In genomic region chr17:15822376-15822775, GRCm38 (mm10) we compare ENCODE assay signal across 13 mouse cellular contexts. TPM values are rescaled to one million over a fixed set of nuclear protein-coding genes. Genes with fewer than 3 reads are reported as not detected.
DNase-seq lines count a peak whose midpoint lies in the region; ATAC-seq lines count a peak whose summit lies in the region.
"Had no signal": no experiment of that assay in that cellular context is flagged by ENCODE, and none has a peak within 500 bp of the region (broad histone marks: within the 10 kb centered on the region; RNA-seq: fewer than 3 reads in every experiment).

No protein-coding gene starts in this region.

- H3K9me3 ChIP-seq in embryonic facial prominence, embryonic 12.5 days, result no peaks in the 10 kb centered on the region
- H3K9me3 ChIP-seq in midbrain, embryonic 10.5 days (replicated peaks), result no peaks in the 10 kb centered on the region
- H3K9me3 ChIP-seq in neural tube, embryonic 12.5 days, result no peaks in the 10 kb centered on the region
- H3K9me3 ChIP-seq: embryonic facial prominence, embryonic 13.5 days; heart, embryonic 15.5 days had no signal

- peaks cover 6% of the 10 kb centered on the region; the same call in 1 of the 2 replicates for H3K36me3 ChIP-seq in embryonic facial prominence, embryonic 12.5 days
- peaks cover 39% of the 10 kb centered on the region for H3K36me3 ChIP-seq in midbrain, embryonic 10.5 days
- H3K36me3 ChIP-seq in neural tube, embryonic 12.5 days, result peaks cover 23% of the 10 kb centered on the region

- peaks cover 43% of the 10 kb centered on the region for H3K4me1 ChIP-seq in embryonic facial prominence, embryonic 12.5 days
- peaks cover 45% of the 10 kb centered on the region for H3K4me1 ChIP-seq in midbrain, embryonic 10.5 days
- H3K4me1 ChIP-seq in neural tube, embryonic 12.5 days, result peaks cover 43% of the 10 kb centered on the region

- H3K4me2 ChIP-seq in embryonic facial prominence, embryonic 12.5 days (replicated peaks), result 0 out of 2 replicates have a peak overlapping the region, but pooled peaks have one; percentile 11
- H3K4me2 ChIP-seq in neural tube, embryonic 12.5 days (replicated peaks), result peak overlapping the region; percentile 75
- H3K4me2 ChIP-seq: heart, embryonic 15.5 days had no signal

- H3K9ac ChIP-seq in embryonic facial prominence, embryonic 12.5 days, result no peak overlapping the region
- no peak overlapping the region for H3K9ac ChIP-seq in neural tube, embryonic 12.5 days
- H3K9ac ChIP-seq: embryonic facial prominence, embryonic 13.5 days; heart, embryonic 15.5 days had no signal

- DNase-seq in 3T3-L1 (ENCODE audit: low read depth, low spot score), result peak; percentile 13
- DNase-seq in midbrain, embryonic 10.5 days (ENCODE audit: low spot score), result no peak
- DNase-seq in B cell, adult 2 months, result no peak
- no peak for DNase-seq in ovary, postnatal 10 days (ENCODE audit: low spot score)
- DNase-seq in cerebellum, postnatal 36 days, result no peak
- DNase-seq: adrenal gland, adult 8-10 months; kidney, adult 2 months had no signal

- H3K27ac ChIP-seq in embryonic facial prominence, embryonic 12.5 days, result no peak overlapping the region
- no peak overlapping the region for H3K27ac ChIP-seq in midbrain, embryonic 10.5 days (replicated peaks)
- no peak overlapping the region for H3K27ac ChIP-seq in neural tube, embryonic 12.5 days
- H3K27ac ChIP-seq: embryonic facial prominence, embryonic 13.5 days; heart, embryonic 15.5 days; left cerebral cortex, adult 2 months had no signal

- no peak for ATAC-seq in embryonic facial prominence, embryonic 12.5 days (ENCODE audit: insufficient number of reproducible peaks, insufficient read depth, low FRiP score, low TSS enrichment)
- ATAC-seq in neural tube, embryonic 12.5 days (ENCODE audit: low FRiP score, low read depth), result no peak
- ATAC-seq: lung, postnatal 0 days had no signal

- 82% methylated on average over 7 of the region's 7 CpGs for WGBS in embryonic facial prominence, embryonic 12.5 days
- 86% methylated on average over 7 of the region's 7 CpGs for WGBS in midbrain, embryonic 10.5 days
- WGBS in neural tube, embryonic 12.5 days, result 80% methylated on average over 7 of the region's 7 CpGs

- no peaks in the 10 kb centered on the region for H3K27me3 ChIP-seq in embryonic facial prominence, embryonic 12.5 days
- no peaks in the 10 kb centered on the region for H3K27me3 ChIP-seq in midbrain, embryonic 10.5 days (ENCODE audit: low read depth, poor library complexity, severe bottlenecking)
- no peaks in the 10 kb centered on the region for H3K27me3 ChIP-seq in neural tube, embryonic 12.5 days (replicated peaks)
- H3K27me3 ChIP-seq: embryonic facial prominence, embryonic 13.5 days; heart, embryonic 15.5 days had no signal

- no peak overlapping the region for H3K4me3 ChIP-seq in embryonic facial prominence, embryonic 12.5 days
- peak overlapping the region; percentile 91; the same call in 1 of the 2 replicates for H3K4me3 ChIP-seq in midbrain, embryonic 10.5 days
- no peak overlapping the region for H3K4me3 ChIP-seq in neural tube, embryonic 12.5 days
- H3K4me3 ChIP-seq: embryonic facial prominence, embryonic 13.5 days; heart, embryonic 15.5 days; left cerebral cortex, adult 2 months had no signal

RNA-seq across cellular contexts. Expression of gene Rgmb, which starts 8.5 kb away (rescaled TPM):
- polyA plus RNA-seq in embryonic facial prominence, embryonic 12.5 days (2016; fragmentation: Nextera tagmentation; extraction: Ambion mirVana), result 30.2 and 33.5 TPM in 2 replicates
- 27.6 and 43.0 TPM in 2 replicates for polyA plus RNA-seq in midbrain, embryonic 10.5 days (2016; fragmentation: Nextera tagmentation; extraction: Ambion mirVana)
- 132 and 145 TPM in 2 replicates for polyA plus RNA-seq in neural tube, embryonic 12.5 days (2016; fragmentation: Nextera tagmentation; extraction: Ambion mirVana)
